Mouse (Mus musculus) midbrain, embryonic 11.5 days (tissue): ENCODE measurements around the gene Dock7. TPM values are rescaled to one million over a fixed set of nuclear protein-coding genes. Genes with fewer than 3 reads are reported as not detected.
A peak's percentile ranks its signal among the peaks of the same experiment; 100 is the strongest.
"Not testable (repeated sequence)": the region's sequence is repeated elsewhere in the genome, so short reads cannot be mapped to it uniquely, and the experiment has no call there.

Source experiments
- ATAC-seq: fragments of 200-750 bp; cut with Nextera tagmentation; 2 replicates; pipeline ENCODE4 v1.8.0; 2017; ENCODE audit warnings: moderate TSS enrichment, moderate library complexity; ENCODE audit not compliant: low FRiP score
- DNase-seq: peaks from one replicate; pipeline ENCODE4 v3.0.0; 2015; ENCODE audit warnings: low spot score; ENCODE audit errors: missing footprints
- H3K27ac ChIP-seq: fragments of 300-500 bp; sonication (generic); 2 replicates; pipeline ENCODE4 v1.5.1; 2014; ENCODE audit warnings: low read depth, low read length
- H3K27me3 ChIP-seq: fragments of 300-500 bp; sonication (generic); 2 replicates; pipeline ENCODE4 v1.6.1; 2014; ENCODE audit warnings: mild to moderate bottlenecking, low read length, moderate library complexity, mixed read lengths; ENCODE audit not compliant: control insufficient read depth, insufficient read depth
- H3K36me3 ChIP-seq: fragments of 300-500 bp; sonication (generic); 2 replicates; pipeline ENCODE4 v1.6.1; 2014; ENCODE audit warnings: mild to moderate bottlenecking, low read length, moderate library complexity, mixed read lengths; ENCODE audit not compliant: control insufficient read depth, insufficient read depth
- H3K4me1 ChIP-seq: fragments of 300-500 bp; sonication (generic); 2 replicates; pipeline ENCODE4 v1.6.1; 2014; ENCODE audit warnings: low read length; ENCODE audit not compliant: control insufficient read depth, insufficient read depth
- H3K4me2 ChIP-seq: fragments of 300-500 bp; sonication (generic); 2 replicates; pipeline ENCODE4 v1.6.1; 2014; ENCODE audit warnings: mild to moderate bottlenecking, moderate library complexity
- H3K4me3 ChIP-seq: fragments of 300-500 bp; sonication (generic); 2 replicates; pipeline ENCODE4 v1.5.1; 2014; ENCODE audit warnings: low read depth, low read length
- H3K9ac ChIP-seq: fragments of 300-500 bp; sonication (generic); 2 replicates; pipeline ENCODE4 v1.6.1; 2014; ENCODE audit warnings: low read length
- H3K9me3 ChIP-seq: fragments of 300-500 bp; sonication (generic); 2 replicates; pipeline ENCODE4 v1.6.1; 2016; ENCODE audit warnings: low read length; ENCODE audit not compliant: control insufficient read depth
- WGBS: fragments of 180-500 bp; shearing (Covaris S2); extraction: QIAGEN DNeasy Blood & Tissue Kit; methylation state at CpG from one replicate; pipeline ENCODE4 v1.1.7; 2014; 5-methylcytosine and 5-hydroxymethylcytosine counted together
- polyA plus RNA-seq: library from polyadenylated mRNA; unstranded; fragments of >200 nt; fragmentation: Nextera tagmentation; extraction: Ambion mirVana; gene quantifications from 2 replicates; pipeline ENCODE4 v1.2.1, GENCODE M21; 2014

The Dock7 gene
- polyA plus RNA-seq, 1 experiment from 2014 or later: 93.5 TPM

- no peak for ATAC-seq
Measured at GRCm38 (mm10) chr4:98960243-98960642, 160.5 kb downstream of the Dock7 start.

GRCm38 (mm10) chr4:98955986-98956385, 164.7 kb downstream of the Dock7 start:
- WGBS: 94% methylated on average over 8 of the region's 8 CpGs
- ATAC-seq (no peak), DNase-seq (no peak)
- Histone ChIP-seq H3K4me2 (no peak overlapping the region), H3K9me3 (no peaks in the 10 kb centered on the region), H3K4me3 (no peak overlapping the region), H3K27me3 (no peaks in the 10 kb centered on the region), H3K36me3 (peaks cover 13% of the 10 kb centered on the region), H3K9ac (no peak overlapping the region), H3K27ac (no peak overlapping the region), H3K4me1 (no peaks in the 10 kb centered on the region)

More at GRCm38 (mm10) chr4:98960243-98960642, 160.5 kb downstream of the Dock7 start:
- Histone ChIP-seq H3K4me3 (no peak overlapping the region), H3K4me1 (no peaks in the 10 kb centered on the region), H3K36me3 (peaks cover 10% of the 10 kb centered on the region), H3K9me3 (no peaks in the 10 kb centered on the region), H3K27ac (no peak overlapping the region), H3K4me2 (no peak overlapping the region), H3K9ac (no peak overlapping the region), H3K27me3 (no peaks in the 10 kb centered on the region)
- DNase-seq: no peak
- 90% methylated on average over 3 of the region's 3 CpGs for WGBS

- Histone ChIP-seq H3K27me3 (no peaks in the 10 kb centered on the region), H3K9me3 (no peaks in the 10 kb centered on the region), H3K4me1 (no peaks in the 10 kb centered on the region), H3K36me3 (peaks cover 2% of the 10 kb centered on the region; the same call in 1 of the 2 replicates), H3K4me2 (no peak overlapping the region), H3K27ac (no peak overlapping the region), H3K9ac (no peak overlapping the region), H3K4me3 (no peak overlapping the region)
- DNase-seq (no peak), ATAC-seq (no peak)
Measured at GRCm38 (mm10) chr4:98950563-98950962, 170.2 kb downstream of the Dock7 start.

GRCm38 (mm10) chr4:98938210-98938609, 182.5 kb downstream of the Dock7 start:
- not testable (repeated sequence) for ATAC-seq, H3K4me3 ChIP-seq, H3K27me3 ChIP-seq, H3K4me2 ChIP-seq, H3K4me1 ChIP-seq, H3K9me3 ChIP-seq, H3K27ac ChIP-seq, DNase-seq, H3K9ac ChIP-seq
- 96% methylated on average over 6 of the region's 6 CpGs for WGBS
- peaks cover 26% of the 10 kb centered on the region for H3K36me3 ChIP-seq

- ATAC-seq (no peak), DNase-seq (no peak)
- no peaks in the 10 kb centered on the region for H3K27me3 ChIP-seq
- H3K9ac ChIP-seq: no peak overlapping the region
- no peaks in the 10 kb centered on the region for H3K4me1 ChIP-seq
- H3K36me3 ChIP-seq: peaks cover 23% of the 10 kb centered on the region
- no peaks in the 10 kb centered on the region for H3K9me3 ChIP-seq
- H3K4me2 ChIP-seq: no peak overlapping the region
- no peak overlapping the region for H3K27ac ChIP-seq
- no peak overlapping the region for H3K4me3 ChIP-seq
- WGBS: 90% methylated on average over 6 of the region's 6 CpGs
Measured at GRCm38 (mm10) chr4:98936036-98936435, 184.7 kb downstream of the Dock7 start.

- peak overlapping the region; percentile 70 for H3K4me2 ChIP-seq
- H3K4me1 ChIP-seq: peaks cover 18% of the 10 kb centered on the region
- peak overlapping the region; percentile 96 for H3K9ac ChIP-seq
- H3K4me3 ChIP-seq: peak overlapping the region; percentile 83
- WGBS: 29% methylated on average over 6 of the region's 6 CpGs
- H3K36me3 ChIP-seq: no peaks in the 10 kb centered on the region
- no peaks in the 10 kb centered on the region for H3K27me3 ChIP-seq
- no peak overlapping the region for H3K27ac ChIP-seq
- DNase-seq: peak; percentile 83
- no peaks in the 10 kb centered on the region for H3K9me3 ChIP-seq
- no peak for ATAC-seq
Measured at GRCm38 (mm10) chr4:98925250-98925781, 195.4 kb downstream of the Dock7 start.

- Histone ChIP-seq H3K4me2 (peak overlapping the region; percentile 70), H3K9me3 (no peaks in the 10 kb centered on the region), H3K36me3 (no peaks in the 10 kb centered on the region), H3K9ac (peak overlapping the region; percentile 96), H3K4me1 (peaks cover 18% of the 10 kb centered on the region), H3K27me3 (no peaks in the 10 kb centered on the region), H3K27ac (no peak overlapping the region), H3K4me3 (peak overlapping the region; percentile 83)
- ATAC-seq (no peak), DNase-seq (peak; percentile 88)
- 3% methylated on average over 2 of the region's 2 CpGs for WGBS
Measured at GRCm38 (mm10) chr4:98924906-98925178, 195.9 kb downstream of the Dock7 start.

- DNase-seq: peak; percentile 93
- peak overlapping the region; percentile 98 for H3K27ac ChIP-seq
- peak overlapping the region; percentile 96 for H3K9ac ChIP-seq
- H3K27me3 ChIP-seq: no peaks in the 10 kb centered on the region
- peak overlapping the region; percentile 83 for H3K4me3 ChIP-seq
- H3K36me3 ChIP-seq: no peaks in the 10 kb centered on the region
- peak; percentile 34; the same call in 1 of the 2 replicates for ATAC-seq
- peaks cover 18% of the 10 kb centered on the region for H3K4me1 ChIP-seq
- H3K9me3 ChIP-seq: no peaks in the 10 kb centered on the region
- peak overlapping the region; percentile 70 for H3K4me2 ChIP-seq
- WGBS: under 1% methylated on average over 50 of the region's 66 CpGs
Measured at GRCm38 (mm10) chr4:98924071-98924905, 196.4 kb downstream of the Dock7 start.

- no peaks in the 10 kb centered on the region for H3K9me3 ChIP-seq
Measured at GRCm38 (mm10) chr4:98923568-98924070, 197.1 kb downstream of the Dock7 start, which contains the start of gene Usp1. Usp1 (plus strand) TSS chr4:98923810.

More at GRCm38 (mm10) chr4:98923568-98924070, 197.1 kb downstream of the Dock7 start, which contains the start of gene Usp1:
- H3K36me3 ChIP-seq: no peaks in the 10 kb centered on the region
- peaks cover 18% of the 10 kb centered on the region for H3K4me1 ChIP-seq
- ATAC-seq (peak; percentile 80), DNase-seq (peak; percentile 99)
- peak within 1 kb of the TSS; percentile 70 for H3K4me2 ChIP-seq
- peak within 1 kb of the TSS; percentile 98 for H3K27ac ChIP-seq
- H3K4me3 ChIP-seq: peak within 1 kb of the TSS; percentile 83
- H3K9ac ChIP-seq: peak within 1 kb of the TSS; percentile 96
- no peaks in the 10 kb centered on the region for H3K27me3 ChIP-seq
- WGBS: under 1% methylated on average over 60 of the region's 67 CpGs
